Mouse (Mus musculus) B cell, adult 2 months (primary cell): ENCODE results near the gene Ctf2.
"Not testable (repeated sequence)": the region's sequence is repeated elsewhere in the genome, so short reads cannot be mapped to it uniquely, and the experiment has no call there.

Experiments
- DNase-seq, 2 experiments: peaks; one replicate each; pipeline ENCODE4 v3.0.0; 2022

The Ctf2 gene

GRCm38 (mm10) chr7:127732066-127732465 lies at the start of gene Ctf2:
Gene Ctf2, minus strand, starts transcription at chr7:127732166.
- DNase-seq: not testable (repeated sequence)

GRCm38 (mm10) chr7:127778350-127778749 lies 46.4 kb upstream of the Ctf2 start:
- no peak for DNase-seq

GRCm38 (mm10) chr7:127777474-127778266 lies 45.7 kb upstream of the Ctf2 start:
- DNase-seq: peak in 1 of 2 experiments; percentile 47

- peak; percentile 96 to 97 for DNase-seq
Measured at GRCm38 (mm10) chr7:127776878-127777473, 45.0 kb upstream of the Ctf2 start.

- peak; percentile 86 to 88 for DNase-seq
Measured at GRCm38 (mm10) chr7:127776426-127776825, 44.5 kb upstream of the Ctf2 start, which contains the start of gene Setd1a. Gene Setd1a, plus strand, starts transcription at chr7:127776670.

- not testable (repeated sequence) for DNase-seq
Measured at GRCm38 (mm10) chr7:127775837-127776236, 43.9 kb upstream of the Ctf2 start.

GRCm38 (mm10) chr7:127773664-127774384 lies 41.9 kb upstream of the Ctf2 start:
- peak; percentile 80 to 81 for DNase-seq

- DNase-seq: no peak
Measured at GRCm38 (mm10) chr7:127772557-127772956, 40.6 kb upstream of the Ctf2 start.

- no peak for DNase-seq
Measured at GRCm38 (mm10) chr7:127772080-127772479, 40.1 kb upstream of the Ctf2 start.

- no peak for DNase-seq
Measured at GRCm38 (mm10) chr7:127771262-127771661, 39.3 kb upstream of the Ctf2 start.

GRCm38 (mm10) chr7:127770039-127770905 lies 38.3 kb upstream of the Ctf2 start:
- peak in 1 of 2 experiments; percentile 8 for DNase-seq

GRCm38 (mm10) chr7:127769651-127770038 lies 37.7 kb upstream of the Ctf2 start, which contains the start of gene Orai3:
Gene Orai3, plus strand, starts transcription at chr7:127769815.
- DNase-seq: peak; percentile 90 to 91

- peak; percentile 36 to 44 for DNase-seq
Measured at GRCm38 (mm10) chr7:127768997-127769593, 37.1 kb upstream of the Ctf2 start.

- DNase-seq: peak; percentile 27 to 37
Measured at GRCm38 (mm10) chr7:127768346-127768996, 36.5 kb upstream of the Ctf2 start.

- DNase-seq: no peak
Measured at GRCm38 (mm10) chr7:127767671-127768345, 35.8 kb upstream of the Ctf2 start.

GRCm38 (mm10) chr7:127766851-127767609 lies 35.1 kb upstream of the Ctf2 start:
- DNase-seq: no peak

- DNase-seq: no peak
Measured at GRCm38 (mm10) chr7:127765756-127766155, 33.8 kb upstream of the Ctf2 start.

- DNase-seq: no peak
Measured at GRCm38 (mm10) chr7:127763642-127764041, 31.7 kb upstream of the Ctf2 start.

- DNase-seq: peak; percentile 76
Measured at GRCm38 (mm10) chr7:127761026-127761425, 29.1 kb upstream of the Ctf2 start.

GRCm38 (mm10) chr7:127760478-127760877 lies 28.5 kb upstream of the Ctf2 start:
- DNase-seq: no peak
